Mouse (Mus musculus) kidney, postnatal 0 days (tissue): ENCODE measurements at regions not wholly inside any gene's neighbourhood (a gene's known extent, or its start where the extent isn't known, plus 50 kb on each side); places are given as distances from the start of the nearest gene placed in this dataset.

Experiments
- ATAC-seq: fragments of 200-750 bp; cut with Nextera tagmentation; replicated peaks from 2 replicates; pipeline ENCODE4 v1.8.0; 2017; ENCODE audit warnings: low read depth, moderate number of reproducible peaks, moderate TSS enrichment, moderate library complexity; ENCODE audit not compliant: low FRiP score
- DNase-seq: peaks from one replicate; pipeline ENCODE4 v3.0.0-alpha.2; 2016; ENCODE audit warnings: low spot score
- H3K27ac ChIP-seq: fragments of 300-500 bp; sonication (generic); 2 replicates; pipeline ENCODE4 v1.5.1; 2014; ENCODE audit warnings: mild to moderate bottlenecking
- H3K27me3 ChIP-seq: fragments of 300-500 bp; sonication (generic); 2 replicates; pipeline ENCODE4 v1.6.1; 2014; ENCODE audit warnings: low read length, mixed read lengths; ENCODE audit not compliant: insufficient read depth
- H3K36me3 ChIP-seq: fragments of 300-500 bp; sonication (generic); 2 replicates; pipeline ENCODE4 v1.6.1; 2014; ENCODE audit warnings: low read length, mixed read lengths; ENCODE audit not compliant: insufficient read depth
- H3K4me1 ChIP-seq: fragments of 300-500 bp; sonication (generic); replicated peaks from 2 replicates; pipeline ENCODE4 v1.6.1; 2014; ENCODE audit warnings: antibody characterized with exemption, low read length, mixed read lengths; ENCODE audit not compliant: insufficient read depth
- H3K4me2 ChIP-seq: fragments of 300-500 bp; sonication (generic); 2 replicates; pipeline ENCODE4 v1.6.1; 2014; ENCODE audit warnings: mild to moderate bottlenecking, low read length, moderate library complexity, mixed read lengths
- H3K4me3 ChIP-seq: fragments of 300-500 bp; sonication (generic); replicated peaks from 2 replicates; pipeline ENCODE4 v1.5.1; 2014; ENCODE audit warnings: low read depth, low read length
- H3K9ac ChIP-seq: fragments of 300-500 bp; sonication (generic); 2 replicates; pipeline ENCODE4 v1.6.1; 2014; ENCODE audit warnings: low read depth, low read length
- H3K9me3 ChIP-seq: fragments of 300-500 bp; sonication (generic); replicated peaks from 2 replicates; pipeline ENCODE4 v1.6.1; 2016; ENCODE audit warnings: low read length, inconsistent platforms, mixed read lengths
- CTCF ChIP-seq: IDR thresholded peaks from 2 replicates; pipeline ENCODE4 v1.5.1; 2016; ENCODE audit warnings: antibody characterized with exemption, low read depth, mild to moderate bottlenecking, moderate library complexity
- WGBS: fragments of 180-500 bp; shearing (Covaris S2); extraction: QIAGEN DNeasy Blood & Tissue Kit; methylation state at CpG from one replicate; pipeline ENCODE4 v1.1.7; 2014; 5-methylcytosine and 5-hydroxymethylcytosine counted together

DNA sequence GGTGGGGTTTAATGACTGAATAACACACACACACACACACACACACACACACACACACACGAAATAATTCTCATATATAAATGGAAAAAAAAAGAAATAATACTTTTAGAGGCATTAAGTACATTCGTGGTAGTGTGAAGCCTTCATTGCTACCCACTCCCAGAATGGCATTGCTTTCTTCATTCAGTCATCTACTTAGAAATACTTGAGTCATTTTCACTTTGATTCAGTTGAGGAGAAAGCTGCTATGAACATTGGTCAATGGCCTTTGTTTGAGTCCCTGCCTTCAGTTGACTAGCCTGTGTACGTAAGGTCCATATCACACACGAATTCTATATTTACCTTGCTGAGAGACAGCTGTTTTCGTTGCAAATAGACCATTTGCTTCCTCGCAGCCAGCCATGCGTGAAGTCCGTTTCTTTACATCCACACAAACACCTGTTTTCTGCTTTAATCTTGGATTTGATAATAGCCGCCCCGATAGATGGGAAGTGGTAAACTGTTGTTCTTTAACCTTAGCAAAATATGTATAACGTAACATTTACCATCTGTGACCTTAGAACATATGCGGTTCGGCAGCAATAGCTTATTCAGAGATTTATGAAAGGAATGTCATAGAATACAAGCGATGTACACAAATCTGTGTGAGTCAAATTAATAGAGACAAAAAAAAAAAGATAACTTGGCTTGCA lies 72.3 kb upstream of the Cpm start:
- Histone ChIP-seq H3K9me3 (no peaks in the 10 kb centered on the region), H3K27me3 (no peaks in the 10 kb centered on the region), H3K36me3 (no peaks in the 10 kb centered on the region), H3K4me3 (no peak overlapping the region), H3K4me1 (peaks cover 2% of the 10 kb centered on the region; the same call in 1 of the 2 replicates), H3K4me2 (peak overlapping the region; percentile 11; the same call in 1 of the 2 replicates), H3K27ac (no peak overlapping the region), H3K9ac (no peak overlapping the region)
- TF ChIP-seq CTCF: no peak
- WGBS: 60% methylated on average over 14 of the region's 14 CpGs
- ATAC-seq (no peak), DNase-seq (no peak)

DNA sequence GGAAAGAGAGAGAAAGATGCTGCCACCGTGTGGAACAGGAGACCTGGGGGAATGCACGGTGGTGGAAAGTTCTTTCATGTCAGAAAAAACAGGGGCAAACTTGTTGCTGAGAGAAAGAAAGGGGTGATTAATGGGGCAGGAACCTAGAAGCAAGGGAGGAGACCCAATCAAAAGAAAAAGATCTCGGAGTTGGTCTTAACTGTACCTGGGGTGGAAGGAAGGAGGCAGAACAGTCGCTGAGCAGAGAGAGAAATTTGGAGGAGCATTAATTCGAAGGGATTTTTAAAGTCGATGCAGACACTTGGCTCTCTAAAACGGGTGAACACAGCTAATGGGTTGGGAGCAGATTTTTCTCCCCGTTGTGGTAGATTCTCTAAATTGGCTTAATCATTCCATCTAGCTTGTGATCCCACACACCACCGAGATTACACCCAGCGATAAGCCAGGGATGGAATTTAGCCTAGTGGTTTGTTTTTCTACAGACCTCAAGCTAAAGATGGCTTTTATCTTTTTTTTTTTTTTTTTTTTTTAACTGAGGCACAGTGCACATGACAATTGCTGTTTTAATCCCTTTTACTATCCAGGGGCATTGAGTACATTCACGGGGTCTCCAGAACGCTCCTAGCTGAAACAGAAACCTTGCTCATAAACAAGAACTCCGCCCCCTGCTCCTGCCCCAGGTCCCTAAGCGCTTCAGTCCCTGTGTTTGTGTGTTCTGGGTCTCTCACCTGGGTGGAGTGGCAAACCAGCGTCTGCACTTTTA lies 73.1 kb upstream of the Cpm start:
- WGBS: 23% methylated on average over 15 of the region's 15 CpGs
- H3K9me3 ChIP-seq: no peaks in the 10 kb centered on the region
- DNase-seq: peak; percentile 33
- no peaks in the 10 kb centered on the region for H3K36me3 ChIP-seq
- H3K4me1 ChIP-seq: peaks cover 2% of the 10 kb centered on the region; the same call in 1 of the 2 replicates
- H3K9ac ChIP-seq: no peak overlapping the region
- ATAC-seq: no peak
- no peak overlapping the region for H3K4me3 ChIP-seq
- peak; percentile 44; the same call in 1 of the 2 replicates for TF ChIP-seq CTCF
- no peaks in the 10 kb centered on the region for H3K27me3 ChIP-seq
- H3K27ac ChIP-seq: no peak overlapping the region
- peak overlapping the region; percentile 11 for H3K4me2 ChIP-seq

DNA sequence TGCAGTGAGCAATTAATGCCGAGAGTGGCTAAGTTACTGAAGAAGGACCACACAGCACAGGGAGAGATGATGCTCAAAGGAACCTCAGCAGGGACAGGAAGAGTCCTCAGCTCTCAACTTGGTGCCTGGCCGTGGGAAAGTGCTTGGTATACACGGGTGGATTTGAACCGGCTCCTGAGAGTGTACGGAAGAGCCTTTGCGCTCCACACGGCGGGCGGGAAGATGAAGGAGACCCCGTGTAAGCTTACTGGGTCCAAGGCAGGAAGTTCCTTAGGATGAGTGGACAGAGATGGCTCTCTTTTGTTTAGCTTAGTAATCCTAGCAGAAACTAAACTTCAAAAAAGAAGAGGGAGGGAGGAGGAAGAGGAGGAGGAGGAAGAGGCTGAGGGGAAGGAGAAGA lies 73.8 kb upstream of the Cpm start:
- H3K4me3 ChIP-seq: no peak overlapping the region
- no peaks in the 10 kb centered on the region for H3K36me3 ChIP-seq
- no peaks in the 10 kb centered on the region for H3K9me3 ChIP-seq
- no peak for ATAC-seq
- H3K27me3 ChIP-seq: no peaks in the 10 kb centered on the region
- DNase-seq: no peak
- H3K4me1 ChIP-seq: peaks cover 2% of the 10 kb centered on the region; the same call in 1 of the 2 replicates
- no peak overlapping the region for H3K9ac ChIP-seq
- no peak overlapping the region for H3K4me2 ChIP-seq
- 71% methylated on average over 10 of the region's 10 CpGs for WGBS
- no peak overlapping the region for H3K27ac ChIP-seq
- TF ChIP-seq CTCF: no peak

DNA sequence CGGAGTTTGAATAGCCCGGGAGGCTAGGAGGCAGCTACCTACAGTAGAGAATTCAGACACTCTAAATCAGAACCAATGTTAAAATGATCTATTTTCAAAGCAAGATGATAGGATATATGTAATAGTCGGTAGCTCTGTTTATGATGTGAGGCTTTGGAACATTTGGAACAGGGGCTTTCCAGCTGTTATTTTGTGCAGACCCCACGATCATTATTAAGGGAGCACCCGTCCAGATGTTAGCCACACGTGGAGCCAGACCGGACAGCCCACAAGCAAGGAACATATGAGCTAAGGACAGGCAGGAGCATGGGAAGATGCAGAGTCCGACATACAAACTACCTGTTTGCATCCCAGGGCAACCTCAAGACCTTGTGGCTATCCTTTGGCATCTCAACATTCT lies 74.3 kb upstream of the Cpm start:
- Histone ChIP-seq H3K9me3 (no peaks in the 10 kb centered on the region), H3K9ac (no peak overlapping the region), H3K4me1 (peaks cover 2% of the 10 kb centered on the region; the same call in 1 of the 2 replicates), H3K36me3 (no peaks in the 10 kb centered on the region), H3K4me2 (no peak overlapping the region), H3K4me3 (no peak overlapping the region), H3K27me3 (no peaks in the 10 kb centered on the region), H3K27ac (no peak overlapping the region)
- no peak for ATAC-seq
- TF ChIP-seq CTCF: no peak
- no peak for DNase-seq
- 82% methylated on average over 8 of the region's 8 CpGs for WGBS

DNA sequence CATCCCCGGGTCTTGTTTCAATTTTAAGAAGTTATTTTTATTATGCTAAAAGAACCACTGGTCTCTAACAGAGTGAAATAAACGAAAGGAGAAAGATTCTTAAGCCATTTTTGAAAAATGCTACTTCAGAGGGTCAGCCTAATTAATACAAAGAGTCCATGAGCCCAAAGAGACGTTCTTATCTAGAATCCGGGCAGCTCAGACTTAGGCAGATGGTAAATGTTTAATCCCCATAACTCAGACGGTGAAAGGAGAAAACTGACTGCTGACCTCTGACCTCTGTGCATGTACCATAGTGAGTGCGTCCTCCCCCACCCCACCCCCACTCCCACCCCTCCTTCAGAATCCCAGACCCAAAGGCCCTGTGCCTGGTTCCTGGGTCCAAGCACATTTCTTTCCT lies 74.8 kb upstream of the Cpm start:
- peaks cover 2% of the 10 kb centered on the region; the same call in 1 of the 2 replicates for H3K4me1 ChIP-seq
- TF ChIP-seq CTCF: no peak
- H3K27me3 ChIP-seq: no peaks in the 10 kb centered on the region
- H3K9me3 ChIP-seq: no peaks in the 10 kb centered on the region
- 44% methylated on average over 6 of the region's 6 CpGs for WGBS
- H3K36me3 ChIP-seq: no peaks in the 10 kb centered on the region
- DNase-seq (no peak), ATAC-seq (no peak)
- H3K4me3 ChIP-seq: no peak overlapping the region
- H3K4me2 ChIP-seq: no peak overlapping the region
- H3K9ac ChIP-seq: no peak overlapping the region
- no peak overlapping the region for H3K27ac ChIP-seq

DNA sequence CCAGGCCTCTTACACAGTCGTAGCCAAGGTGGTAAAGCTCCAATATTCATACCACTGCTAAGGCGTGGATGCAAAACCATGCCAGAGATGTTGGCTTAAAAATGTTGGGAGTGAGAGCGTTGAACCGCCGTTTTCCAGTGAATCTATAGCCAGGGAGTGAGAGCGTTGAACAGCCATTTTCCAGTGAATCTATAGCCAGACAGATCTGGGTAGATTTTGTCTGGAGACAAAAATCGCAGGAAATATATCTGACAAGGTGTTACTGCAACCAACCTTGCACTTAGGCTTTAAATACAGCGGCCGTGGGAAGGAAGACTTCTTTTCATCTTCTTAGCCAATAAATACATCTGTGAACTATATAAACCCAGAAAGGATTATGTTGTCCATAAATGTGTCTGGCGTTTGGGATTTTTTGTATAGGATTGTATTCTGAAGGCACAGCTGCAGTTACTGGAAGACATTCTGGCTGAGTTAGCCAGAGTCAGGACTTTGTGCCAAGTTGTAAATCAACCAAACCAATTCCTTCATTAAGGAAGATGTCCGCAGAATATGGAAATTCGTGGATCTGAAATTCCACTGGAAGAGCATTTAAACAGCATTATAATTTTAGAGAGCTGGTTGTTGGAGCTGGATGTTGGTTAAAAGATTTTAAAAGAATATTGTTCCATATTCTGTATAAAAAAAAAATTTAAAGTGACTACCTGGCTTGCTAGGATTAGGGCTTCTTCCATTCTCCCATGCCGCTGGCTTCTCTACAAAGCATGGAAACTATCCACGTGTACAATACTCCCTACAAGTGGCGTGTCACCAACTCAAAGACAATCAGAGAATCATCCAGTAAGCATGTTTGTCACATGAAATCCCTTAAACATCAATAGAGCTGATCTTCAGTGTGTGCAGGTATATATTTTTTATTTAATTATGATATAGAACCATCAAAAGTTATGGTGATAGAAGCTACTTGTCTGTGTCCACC lies 75.8 kb upstream of the Cpm start:
- peak; percentile 44 for DNase-seq
- H3K9ac ChIP-seq: no peak overlapping the region
- no peaks in the 10 kb centered on the region for H3K9me3 ChIP-seq
- no peak overlapping the region for H3K4me2 ChIP-seq
- no peak for TF ChIP-seq CTCF
- H3K4me3 ChIP-seq: no peak overlapping the region
- ATAC-seq: no peak
- peaks cover 2% of the 10 kb centered on the region; the same call in 1 of the 2 replicates for H3K4me1 ChIP-seq
- no peaks in the 10 kb centered on the region for H3K27me3 ChIP-seq
- H3K27ac ChIP-seq: no peak overlapping the region
- H3K36me3 ChIP-seq: no peaks in the 10 kb centered on the region
- WGBS: 72% methylated on average over 15 of the region's 15 CpGs
